Mouse (Mus musculus) stomach, embryonic 16.5 days (tissue): ENCODE results near the gene Ewsr1. TPM values are rescaled to one million over a fixed set of nuclear protein-coding genes. Genes with fewer than 3 reads are reported as not detected.
A peak's percentile ranks its signal among the peaks of the same experiment; 100 is the strongest.

Experiments
- ATAC-seq: fragments of 200-750 bp; cut with Nextera tagmentation; 2 replicates; pipeline ENCODE4 v1.8.0; 2017; ENCODE audit warnings: moderate number of reproducible peaks, moderate TSS enrichment; ENCODE audit not compliant: insufficient read depth, low FRiP score
- H3K27ac ChIP-seq: fragments of 300-500 bp; sonication (generic); 2 replicates; pipeline ENCODE4 v1.5.1; 2014; ENCODE audit warnings: low read length
- H3K27me3 ChIP-seq: fragments of 300-500 bp; sonication (generic); 2 replicates; pipeline ENCODE4 v1.6.1; 2014; ENCODE audit warnings: low read length, control low read depth, mixed read lengths; ENCODE audit not compliant: control insufficient read depth, insufficient read depth
- H3K36me3 ChIP-seq: fragments of 300-500 bp; sonication (generic); 2 replicates; pipeline ENCODE4 v1.6.1; 2014; ENCODE audit warnings: low read length; ENCODE audit not compliant: control insufficient read depth, insufficient read depth
- H3K4me1 ChIP-seq: fragments of 300-500 bp; sonication (generic); 2 replicates; pipeline ENCODE4 v1.6.1; 2014; ENCODE audit warnings: low read length, control low read depth, mixed read lengths; ENCODE audit not compliant: control insufficient read depth, insufficient read depth
- H3K4me2 ChIP-seq: fragments of 300-500 bp; sonication (generic); 2 replicates; pipeline ENCODE4 v1.6.1; 2014; ENCODE audit warnings: low read depth, low read length, mixed read lengths
- H3K4me3 ChIP-seq: fragments of 300-500 bp; sonication (generic); replicated peaks from 2 replicates; pipeline ENCODE4 v1.5.1; 2014; ENCODE audit warnings: mild to moderate bottlenecking, low read length
- H3K9ac ChIP-seq: fragments of 300-500 bp; sonication (generic); 2 replicates; pipeline ENCODE4 v1.6.1; 2014; ENCODE audit warnings: low read length
- H3K9me3 ChIP-seq: fragments of 300-500 bp; sonication (generic); replicated peaks from 2 replicates; pipeline ENCODE4 v1.6.1; 2016; ENCODE audit warnings: low read length, control low read depth; ENCODE audit not compliant: control insufficient read depth
- WGBS: fragments of 180-500 bp; shearing (Covaris S2); extraction: QIAGEN DNeasy Blood & Tissue Kit; methylation state at CpG from one replicate; pipeline ENCODE4 v1.1.7; 2014; 5-methylcytosine and 5-hydroxymethylcytosine counted together
- polyA plus RNA-seq: library from polyadenylated mRNA; unstranded; fragments of >200 nt; fragmentation: Nextera tagmentation; extraction: Ambion mirVana; gene quantifications from 2 replicates; pipeline ENCODE4 v1.2.1, GENCODE M21; 2015

Ewsr1 gene
- 530 and 537 TPM in 2 replicates for polyA plus RNA-seq

- H3K36me3 ChIP-seq, result no peaks in the 10 kb centered on the region
- H3K4me3 ChIP-seq, result peak within 1 kb of the TSS; percentile 97
- H3K27me3 ChIP-seq, result no peaks in the 10 kb centered on the region
- ATAC-seq, result peak; percentile 92
- H3K9me3 ChIP-seq, result no peaks in the 10 kb centered on the region
- H3K4me2 ChIP-seq, result peak within 1 kb of the TSS; percentile 88
- peaks cover 32% of the 10 kb centered on the region for H3K4me1 ChIP-seq
- H3K9ac ChIP-seq, result peak within 1 kb of the TSS; percentile 100
- peak within 1 kb of the TSS; percentile 98 for H3K27ac ChIP-seq
- WGBS, result under 1% methylated on average over 79 of the region's 92 CpGs
Observed at GRCm38 (mm10) chr11:5098736-5099542, at the start of gene Ewsr1, which contains the start of gene Rhbdd3. Gene Ewsr1, minus strand, starts transcription at chr11:5099266. Gene Rhbdd3, plus strand, starts transcription at chr11:5098926.

- ATAC-seq, result no peak
- Histone ChIP-seq H3K9ac (no peak overlapping the region), H3K4me3 (no peak overlapping the region), H3K36me3 (no peaks in the 10 kb centered on the region), H3K4me1 (peaks cover 30% of the 10 kb centered on the region), H3K27me3 (no peaks in the 10 kb centered on the region), H3K4me2 (no peak overlapping the region), H3K9me3 (no peaks in the 10 kb centered on the region), H3K27ac (no peak overlapping the region)
- 79% methylated on average over 3 of the region's 3 CpGs for WGBS
Observed at GRCm38 (mm10) chr11:5145600-5145999, 46.5 kb upstream of the Ewsr1 start.

GRCm38 (mm10) chr11:5141965-5142364, 42.9 kb upstream of the Ewsr1 start:
- WGBS, result 55% methylated on average over 2 of the region's 2 CpGs
- Histone ChIP-seq H3K9me3 (no peaks in the 10 kb centered on the region), H3K4me3 (no peak overlapping the region), H3K27me3 (no peaks in the 10 kb centered on the region), H3K27ac (0 out of 2 replicates have a peak overlapping the region, but pooled peaks have one; percentile 4), H3K4me1 (peaks cover 39% of the 10 kb centered on the region), H3K36me3 (no peaks in the 10 kb centered on the region), H3K9ac (no peak overlapping the region), H3K4me2 (no peak overlapping the region)
- ATAC-seq, result no peak

GRCm38 (mm10) chr11:5141252-5141651, 42.2 kb upstream of the Ewsr1 start:
- Histone ChIP-seq H3K4me2 (no peak overlapping the region), H3K27ac (peak overlapping the region; percentile 65), H3K9ac (0 out of 2 replicates have a peak overlapping the region, but pooled peaks have one; percentile 0), H3K4me3 (no peak overlapping the region), H3K9me3 (no peaks in the 10 kb centered on the region), H3K4me1 (peaks cover 39% of the 10 kb centered on the region), H3K36me3 (no peaks in the 10 kb centered on the region), H3K27me3 (no peaks in the 10 kb centered on the region)
- ATAC-seq, result no peak
- WGBS, result 51% methylated on average over 5 of the region's 5 CpGs

GRCm38 (mm10) chr11:5140619-5141018, 41.6 kb upstream of the Ewsr1 start:
- Histone ChIP-seq H3K27ac (peak overlapping the region; percentile 65), H3K27me3 (no peaks in the 10 kb centered on the region), H3K36me3 (no peaks in the 10 kb centered on the region), H3K4me2 (no peak overlapping the region), H3K4me1 (peaks cover 39% of the 10 kb centered on the region), H3K9me3 (no peaks in the 10 kb centered on the region), H3K4me3 (no peak overlapping the region), H3K9ac (peak overlapping the region; percentile 0; the same call in 1 of the 2 replicates)
- 28% methylated on average over 8 of the region's 8 CpGs for WGBS
- ATAC-seq, result peak; percentile 2; the same call in 1 of the 2 replicates

GRCm38 (mm10) chr11:5139372-5139771, 40.3 kb upstream of the Ewsr1 start:
- Histone ChIP-seq H3K36me3 (no peaks in the 10 kb centered on the region), H3K27ac (peak overlapping the region; percentile 73), H3K27me3 (no peaks in the 10 kb centered on the region), H3K9ac (peak overlapping the region; percentile 40), H3K4me3 (no peak overlapping the region), H3K9me3 (no peaks in the 10 kb centered on the region), H3K4me1 (peaks cover 39% of the 10 kb centered on the region), H3K4me2 (peak overlapping the region; percentile 29)
- 37% methylated on average over 9 of the region's 9 CpGs for WGBS
- ATAC-seq, result no peak

DNA sequence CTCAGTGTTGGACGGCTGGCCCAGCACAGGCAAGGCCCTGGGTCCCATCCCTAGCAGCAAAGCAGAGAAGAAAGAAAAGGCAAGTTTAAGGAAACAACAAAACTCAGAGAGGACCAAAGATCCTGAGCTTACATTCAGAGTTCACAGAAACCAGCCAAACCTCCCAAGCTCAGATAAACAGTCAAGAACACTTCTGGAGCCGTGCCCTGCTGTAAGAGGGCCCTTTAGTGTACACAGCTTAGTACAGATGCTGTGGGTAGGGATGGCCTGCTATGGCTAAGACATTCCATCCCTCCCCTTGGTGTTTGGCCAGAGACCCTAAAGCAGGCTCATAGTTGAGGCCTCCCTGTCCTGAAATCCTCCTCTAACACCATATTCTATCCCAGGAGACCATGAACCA, 39.6 kb upstream of the Ewsr1 start:
- Histone ChIP-seq H3K9me3 (no peaks in the 10 kb centered on the region), H3K4me2 (no peak overlapping the region; the same call in 1 of the 2 replicates), H3K27me3 (no peaks in the 10 kb centered on the region), H3K36me3 (no peaks in the 10 kb centered on the region), H3K4me3 (no peak overlapping the region), H3K4me1 (peaks cover 39% of the 10 kb centered on the region), H3K9ac (no peak overlapping the region), H3K27ac (peak overlapping the region; percentile 73)
- ATAC-seq, result peak; percentile 45; the same call in 1 of the 2 replicates
- whole genome bisulfite sequencing, result 32% methylated on average over 2 of the region's 2 CpGs

DNA sequence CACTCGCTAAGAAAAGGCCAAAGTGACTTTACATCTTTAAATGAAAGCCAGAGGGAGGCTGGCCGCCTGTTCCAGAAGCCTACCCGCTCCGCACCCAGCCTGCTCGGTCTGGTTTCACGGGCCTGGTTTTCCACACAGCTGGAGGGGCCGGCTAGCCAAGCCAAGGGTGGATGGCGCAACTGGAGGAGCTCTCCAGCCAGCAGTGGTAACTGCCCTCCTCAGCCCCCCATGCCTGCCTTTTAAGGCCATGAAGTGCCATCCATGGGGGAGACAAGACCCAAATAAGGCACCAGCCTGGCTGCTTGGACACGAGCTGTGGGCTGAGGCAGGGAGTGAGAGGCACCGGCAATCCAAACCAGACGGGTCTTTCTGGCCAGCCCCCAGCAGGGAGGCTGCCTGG, 36.8 kb upstream of the Ewsr1 start:
- ATAC-seq, result peak; percentile 66; the same call in 1 of the 2 replicates

DNA sequence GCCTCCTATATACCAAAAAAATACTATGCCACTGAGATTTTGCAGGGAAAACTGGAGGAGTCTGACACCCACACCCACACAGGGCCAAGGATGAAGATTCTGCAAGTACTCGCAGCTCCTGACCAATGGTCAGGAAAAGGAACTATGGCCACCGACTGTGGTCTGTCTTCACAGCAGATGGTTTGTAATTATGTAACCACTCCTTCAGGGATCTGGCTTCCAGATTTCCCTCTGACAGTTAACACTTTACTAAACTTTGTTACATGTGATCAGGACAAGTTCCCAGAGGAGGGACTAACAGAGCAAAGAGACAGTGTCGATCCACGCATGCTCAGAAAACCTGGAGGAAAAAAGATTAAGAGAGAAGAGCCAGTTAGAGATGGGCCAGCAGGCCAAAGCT, 33.7 kb upstream of the Ewsr1 start:
- H3K4me2 ChIP-seq, result no peak overlapping the region
- no peaks in the 10 kb centered on the region for H3K4me1 ChIP-seq
- ATAC-seq, result no peak
- H3K36me3 ChIP-seq, result no peaks in the 10 kb centered on the region
- H3K27me3 ChIP-seq, result no peaks in the 10 kb centered on the region
- no peaks in the 10 kb centered on the region for H3K9me3 ChIP-seq
- WGBS, result 63% methylated on average over 4 of the region's 4 CpGs
- H3K4me3 ChIP-seq, result no peak overlapping the region
- H3K27ac ChIP-seq, result no peak overlapping the region
- no peak overlapping the region for H3K9ac ChIP-seq

More for the DNA sequence above, 36.8 kb upstream of the Ewsr1 start:
- Histone ChIP-seq H3K27ac (peak overlapping the region; percentile 73), H3K4me2 (no peak overlapping the region), H3K27me3 (no peaks in the 10 kb centered on the region), H3K4me3 (peak overlapping the region; percentile 9; the same call in 1 of the 2 replicates), H3K9ac (0 out of 2 replicates have a peak overlapping the region, but pooled peaks have one; percentile 34), H3K4me1 (peaks cover 27% of the 10 kb centered on the region), H3K9me3 (no peaks in the 10 kb centered on the region), H3K36me3 (no peaks in the 10 kb centered on the region)
- 68% methylated on average over 11 of the region's 11 CpGs for WGBS
